Mouse (Mus musculus): ENCODE measurements around the gene Slc17a2.

GRCm38 (mm10) chr13:23861815-23862214, 55.0 kb downstream of the Slc17a2 start:
- TF ChIP-seq CTCF (IDR thresholded peaks at IDR 0.05; ENCODE audit: low read depth, low read length) (no peak), POLR2A (IDR thresholded peaks at IDR 0.05; ENCODE audit: borderline replicate concordance, low read depth, low read length) (no peak)

All from bone marrow macrophage, adult 2 months (primary cell).